Comparison of ENCODE assay signal across 22 mouse cellular contexts in genomic region chr15:86574311-86574710, GRCm38 (mm10).
DNase-seq lines count a peak whose midpoint lies in the region; ATAC-seq lines count a peak whose summit lies in the region.
"Had no signal": no experiment of that assay in that cellular context is flagged by ENCODE, and none has a peak within 500 bp of the region (broad histone marks: within the 10 kb centered on the region; RNA-seq: fewer than 3 reads in every experiment).

No protein-coding gene starts in this region.

- no peak overlapping the region for H3K4me3 ChIP-seq in hindbrain, embryonic 11.5 days (ENCODE audit: low read depth, low read length)
- H3K4me3 ChIP-seq in hindbrain, embryonic 16.5 days (ENCODE audit: low read length) = no peak overlapping the region
- no peak overlapping the region for H3K4me3 ChIP-seq in embryonic facial prominence, embryonic 10.5 days
- H3K4me3 ChIP-seq: embryonic facial prominence, embryonic 15.5 days; erythroblast, embryonic 14.5 days; heart, embryonic 13.5 days; hindbrain, embryonic 15.5 days had no signal

- no peaks in the 10 kb centered on the region for H3K9me3 ChIP-seq in hindbrain, embryonic 11.5 days (ENCODE audit: control insufficient read depth, low read length)
- no peaks in the 10 kb centered on the region for H3K9me3 ChIP-seq in hindbrain, embryonic 16.5 days (ENCODE audit: control insufficient read depth, low read length)
- H3K9me3 ChIP-seq in embryonic facial prominence, embryonic 10.5 days = no peaks in the 10 kb centered on the region
- H3K9me3 ChIP-seq: embryonic facial prominence, embryonic 15.5 days; heart, embryonic 13.5 days; hindbrain, embryonic 15.5 days had no signal

- 18% methylated on average over 5 of the region's 5 CpGs for WGBS in hindbrain, embryonic 11.5 days
- WGBS in hindbrain, embryonic 16.5 days = 17% methylated on average over 5 of the region's 5 CpGs
- WGBS in embryonic facial prominence, embryonic 10.5 days = 19% methylated on average over 5 of the region's 5 CpGs

- intact Hi-C loops in heart, postnatal 14 days (cut with DNase I) = no loop called here

- H3K4me1 ChIP-seq in hindbrain, embryonic 11.5 days (replicated peaks; ENCODE audit: control insufficient read depth, insufficient read depth, low read length) = peaks cover 5% of the 10 kb centered on the region; the same call in 1 of the 2 replicates
- peaks cover 3% of the 10 kb centered on the region; the same call in 1 of the 2 replicates for H3K4me1 ChIP-seq in hindbrain, embryonic 16.5 days (ENCODE audit: control insufficient read depth, insufficient read depth, low read depth, low read length)
- peaks cover 10% of the 10 kb centered on the region for H3K4me1 ChIP-seq in embryonic facial prominence, embryonic 10.5 days
- H3K4me1 ChIP-seq: embryonic facial prominence, embryonic 15.5 days; heart, embryonic 13.5 days; hindbrain, embryonic 15.5 days had no signal

- no peak for ATAC-seq in hindbrain, embryonic 11.5 days (ENCODE audit: low FRiP score)
- no peak for ATAC-seq in hindbrain, embryonic 16.5 days
- ATAC-seq: activated CD4-positive, CD25-positive, alpha-beta regulatory T cell, adult 4 months; forebrain, embryonic 16.5 days; inflammation-experienced regulatory T-cells, adult 6 months; Patski had no signal

- H3K9ac ChIP-seq in hindbrain, embryonic 11.5 days (ENCODE audit: low read depth, low read length) = no peak overlapping the region
- no peak overlapping the region for H3K9ac ChIP-seq in hindbrain, embryonic 16.5 days (ENCODE audit: low read depth, low read length)
- H3K9ac ChIP-seq: embryonic facial prominence, embryonic 15.5 days; heart, embryonic 13.5 days; hindbrain, embryonic 15.5 days had no signal

- no peaks in the 10 kb centered on the region for H3K36me3 ChIP-seq in hindbrain, embryonic 11.5 days (ENCODE audit: control insufficient read depth, insufficient read depth, low read length)
- no peaks in the 10 kb centered on the region for H3K36me3 ChIP-seq in hindbrain, embryonic 16.5 days (ENCODE audit: control insufficient read depth, insufficient read depth, low read length)
- H3K36me3 ChIP-seq in embryonic facial prominence, embryonic 10.5 days (replicated peaks) = no peaks in the 10 kb centered on the region
- H3K36me3 ChIP-seq: embryonic facial prominence, embryonic 15.5 days; heart, embryonic 13.5 days; hindbrain, embryonic 15.5 days had no signal

- peak; percentile 17 for DNase-seq in hindbrain, embryonic 11.5 days (ENCODE audit: low spot score)
- DNase-seq in embryo, embryonic 10.5 days (ENCODE audit: low spot score) = peak; percentile 68
- DNase-seq in embryonic facial prominence, embryonic 10.5 days (ENCODE audit: low spot score) = peak; percentile 11
- peak; percentile 82 for DNase-seq in retina, postnatal 1 day
- DNase-seq in layer of hippocampus, adult 9-11 months = no peak
- DNase-seq in heart, postnatal 14 days = no peak
- DNase-seq: adrenal gland, adult 2 months; adrenal gland, postnatal 25 days; cerebellum, adult 18-20 months; cerebellum, postnatal 10 days; gastrocnemius, postnatal 14 days; heart, postnatal 4 days; kidney, adult 11 months had no signal

- no peaks in the 10 kb centered on the region for H3K27me3 ChIP-seq in hindbrain, embryonic 11.5 days (ENCODE audit: control insufficient read depth, insufficient read depth, low read length)
- no peaks in the 10 kb centered on the region; the same call in 1 of the 2 replicates for H3K27me3 ChIP-seq in hindbrain, embryonic 16.5 days (replicated peaks; ENCODE audit: control insufficient read depth, insufficient read depth, low read length)
- 0 out of 2 replicates have a peak, but pooled peaks cover 10% of the 10 kb centered on the region for H3K27me3 ChIP-seq in embryonic facial prominence, embryonic 10.5 days (replicated peaks; ENCODE audit: low read depth, poor library complexity, severe bottlenecking)
- H3K27me3 ChIP-seq: embryonic facial prominence, embryonic 15.5 days; hindbrain, embryonic 15.5 days had no signal

- H3K4me2 ChIP-seq in hindbrain, embryonic 11.5 days (replicated peaks; ENCODE audit: low read depth, low read length) = no peak overlapping the region
- no peak overlapping the region for H3K4me2 ChIP-seq in hindbrain, embryonic 16.5 days (ENCODE audit: low read length)
- H3K4me2 ChIP-seq: embryonic facial prominence, embryonic 15.5 days; heart, embryonic 13.5 days; hindbrain, embryonic 15.5 days had no signal

- no peak overlapping the region for H3K27ac ChIP-seq in hindbrain, embryonic 11.5 days (ENCODE audit: low read depth, low read length)
- H3K27ac ChIP-seq in hindbrain, embryonic 16.5 days (ENCODE audit: low read depth, low read length) = no peak overlapping the region
- no peak overlapping the region for H3K27ac ChIP-seq in embryonic facial prominence, embryonic 10.5 days (replicated peaks)
- H3K27ac ChIP-seq: embryonic facial prominence, embryonic 15.5 days; heart, embryonic 13.5 days; hindbrain, embryonic 15.5 days had no signal

Comparison
In these comparisons a context has a peak if more than half of its experiments do, and no peak if none do; other contexts are left out.
1. DNase-seq: peak in hindbrain, embryonic 11.5 days (single experiment), embryo, embryonic 10.5 days (single experiment), embryonic facial prominence, embryonic 10.5 days (single experiment) and retina, postnatal 1 day (single experiment); none in layer of hippocampus, adult 9-11 months (single experiment) and heart, postnatal 14 days (0 of 2).